Comparison of ENCODE assay signal across 15 mouse cellular contexts in genomic region chr16:92234530-92234929, GRCm38 (mm10). TPM values are rescaled to one million over a fixed set of nuclear protein-coding genes. Genes with fewer than 3 reads are reported as not detected.
DNase-seq lines count a peak whose midpoint lies in the region; ATAC-seq and TF ChIP-seq lines count a peak whose summit lies in the region.
"Had no signal": no experiment of that assay in that cellular context is flagged by ENCODE, and none has a peak within 500 bp of the region (broad histone marks: within the 10 kb centered on the region; RNA-seq: fewer than 3 reads in every experiment).

No protein-coding gene starts in this region.

- no peak for TF ChIP-seq CTCF in lung, embryonic 14.5 days (IDR thresholded peaks at IDR 0.05; ENCODE audit: low read depth)

- no peaks in the 10 kb centered on the region for H3K27me3 ChIP-seq in midbrain, embryonic 14.5 days (ENCODE audit: control insufficient read depth, insufficient read depth, low read length)
- no peaks in the 10 kb centered on the region for H3K27me3 ChIP-seq in midbrain, embryonic 13.5 days
- H3K27me3 ChIP-seq in lung, embryonic 14.5 days (ENCODE audit: insufficient read depth, low read length): no peaks in the 10 kb centered on the region
- no peaks in the 10 kb centered on the region for H3K27me3 ChIP-seq in limb, embryonic 10.5 days (ENCODE audit: low read depth, poor library complexity, severe bottlenecking)
- H3K27me3 ChIP-seq: forebrain, embryonic 13.5 days had no signal

- H3K9ac ChIP-seq in midbrain, embryonic 14.5 days (replicated peaks; ENCODE audit: low read length): no peak overlapping the region
- no peak overlapping the region for H3K9ac ChIP-seq in midbrain, embryonic 13.5 days (replicated peaks)
- no peak overlapping the region for H3K9ac ChIP-seq in lung, embryonic 14.5 days
- H3K9ac ChIP-seq: forebrain, embryonic 13.5 days had no signal

- intact Hi-C loops in heart, postnatal 25 days (cut with DNase I): no loop called here

- ATAC-seq in midbrain, embryonic 14.5 days (ENCODE audit: low FRiP score, low TSS enrichment): no peak
- ATAC-seq in midbrain, embryonic 13.5 days: no peak
- ATAC-seq in lung, embryonic 14.5 days (ENCODE audit: insufficient read depth): peak; percentile 70; the same call in 1 of the 2 replicates
- ATAC-seq: forebrain, embryonic 13.5 days had no signal

- no peak overlapping the region for H3K27ac ChIP-seq in midbrain, embryonic 14.5 days (replicated peaks; ENCODE audit: low read depth, low read length)
- H3K27ac ChIP-seq in midbrain, embryonic 13.5 days: no peak overlapping the region
- H3K27ac ChIP-seq in lung, embryonic 14.5 days (ENCODE audit: low read depth): no peak overlapping the region
- H3K27ac ChIP-seq in limb, embryonic 10.5 days: no peak overlapping the region
- H3K27ac ChIP-seq: forebrain, embryonic 13.5 days had no signal

- H3K4me3 ChIP-seq in midbrain, embryonic 14.5 days (replicated peaks; ENCODE audit: low read depth, low read length): no peak overlapping the region
- H3K4me3 ChIP-seq in midbrain, embryonic 13.5 days (replicated peaks): no peak overlapping the region
- no peak overlapping the region for H3K4me3 ChIP-seq in lung, embryonic 14.5 days (ENCODE audit: low read depth, low read length)
- H3K4me3 ChIP-seq in limb, embryonic 10.5 days: no peak overlapping the region
- H3K4me3 ChIP-seq: forebrain, embryonic 13.5 days; megakaryocyte, embryonic 14.5 days had no signal

- H3K9me3 ChIP-seq in midbrain, embryonic 14.5 days (ENCODE audit: control insufficient read depth, low read length): no peaks in the 10 kb centered on the region
- no peaks in the 10 kb centered on the region for H3K9me3 ChIP-seq in midbrain, embryonic 13.5 days
- no peaks in the 10 kb centered on the region for H3K9me3 ChIP-seq in lung, embryonic 14.5 days (ENCODE audit: low read depth, low read length)
- H3K9me3 ChIP-seq in limb, embryonic 10.5 days (replicated peaks): no peaks in the 10 kb centered on the region
- H3K9me3 ChIP-seq: forebrain, embryonic 13.5 days had no signal

- H3K36me3 ChIP-seq in midbrain, embryonic 14.5 days (ENCODE audit: control insufficient read depth, insufficient read depth, low read length): no peaks in the 10 kb centered on the region
- no peaks in the 10 kb centered on the region for H3K36me3 ChIP-seq in midbrain, embryonic 13.5 days
- no peaks in the 10 kb centered on the region for H3K36me3 ChIP-seq in lung, embryonic 14.5 days (ENCODE audit: insufficient read depth)
- no peaks in the 10 kb centered on the region for H3K36me3 ChIP-seq in limb, embryonic 10.5 days

- peaks cover 3% of the 10 kb centered on the region; the same call in 1 of the 2 replicates for H3K4me1 ChIP-seq in midbrain, embryonic 14.5 days (ENCODE audit: control insufficient read depth, insufficient read depth, low read length)
- peaks cover 18% of the 10 kb centered on the region for H3K4me1 ChIP-seq in midbrain, embryonic 13.5 days (replicated peaks)
- H3K4me1 ChIP-seq in lung, embryonic 14.5 days (ENCODE audit: insufficient read depth): peaks cover 12% of the 10 kb centered on the region
- H3K4me1 ChIP-seq in limb, embryonic 10.5 days: peaks cover 28% of the 10 kb centered on the region
- H3K4me1 ChIP-seq: forebrain, embryonic 13.5 days; megakaryocyte, embryonic 14.5 days had no signal

- no peak overlapping the region for H3K4me2 ChIP-seq in midbrain, embryonic 14.5 days (ENCODE audit: low read length)
- no peak overlapping the region for H3K4me2 ChIP-seq in midbrain, embryonic 13.5 days (replicated peaks)
- H3K4me2 ChIP-seq in lung, embryonic 14.5 days: no peak overlapping the region
- H3K4me2 ChIP-seq: forebrain, embryonic 13.5 days had no signal

- WGBS in midbrain, embryonic 14.5 days: 11% methylated on average over 5 of the region's 5 CpGs
- WGBS in midbrain, embryonic 13.5 days: 26% methylated on average over 5 of the region's 5 CpGs
- 5% methylated on average over 5 of the region's 5 CpGs for WGBS in lung, embryonic 14.5 days
- WGBS in limb, embryonic 10.5 days: 41% methylated on average over 5 of the region's 5 CpGs

- peak; percentile 48 for DNase-seq in heart, adult 11 months
- no peak for DNase-seq in heart, postnatal 25 days (ENCODE audit: low spot score)
- peak; percentile 12 for DNase-seq in midbrain, embryonic 14.5 days
- DNase-seq in lung, embryonic 14.5 days: peak; percentile 79
- DNase-seq in yolk sac, embryonic 10.5 days (ENCODE audit: low spot score): peak; percentile 83
- DNase-seq in layer of hippocampus, adult 9-10 months (ENCODE audit: low spot score): no peak
- no peak for DNase-seq in limb, embryonic 10.5 days (ENCODE audit: low spot score)
- DNase-seq: adrenal gland, adult 2 months; gastrocnemius, postnatal 36 days had no signal

RNA-seq across cellular contexts. Expression of gene Kcne2, which starts 57.7 kb away (rescaled TPM):
- total RNA-seq in heart, postnatal 25 days (2021): not detected
- polyA plus RNA-seq in midbrain, embryonic 14.5 days (2014; fragmentation: Nextera tagmentation; extraction: Ambion mirVana): 0.53 and 3.0 TPM in 2 replicates
- polyA plus RNA-seq in midbrain, embryonic 13.5 days (2015; fragmentation: Nextera tagmentation; extraction: Ambion mirVana): 2.2 and 5.3 TPM in 2 replicates
- 0.21 and 0.26 TPM in 2 replicates for polyA plus RNA-seq in lung, embryonic 14.5 days (2014; fragmentation: Nextera tagmentation; extraction: Ambion mirVana)
- 0.18 TPM in 1 of 2 replicates, not detected in the other for polyA plus RNA-seq in limb, embryonic 10.5 days (2016; fragmentation: Nextera tagmentation; extraction: Ambion mirVana)
- total RNA-seq: adrenal gland, adult 2 months; ES-E14; gastrocnemius, postnatal 36 days; hematopoietic stem cell, adult 5-6 weeks had no signal
- polyA plus RNA-seq: adrenal gland, adult 2 months; embryonic facial prominence, embryonic 11.5 days had no signal

Comparison
In these comparisons a context has a peak if more than half of its experiments do, and no peak if none do; other contexts are left out.
1. DNase-seq: peak in heart, adult 11 months (single experiment), midbrain, embryonic 14.5 days (single experiment), lung, embryonic 14.5 days (single experiment) and yolk sac, embryonic 10.5 days (single experiment); none in heart, postnatal 25 days (single experiment), layer of hippocampus, adult 9-10 months (single experiment) and limb, embryonic 10.5 days (single experiment).